Mouse (Mus musculus) spleen, adult 2 months (tissue): ENCODE measurements around the gene Rhox4a. TPM values are rescaled to one million over a fixed set of nuclear protein-coding genes. Genes with fewer than 3 reads are reported as not detected.
"Not testable (repeated sequence)": the region's sequence is repeated elsewhere in the genome, so short reads cannot be mapped to it uniquely, and the experiment has no call there.

Source experiments
- DNase-seq, 2 experiments: peaks; one replicate each; pipeline versions ENCODE4 v3.0.0 to v3.0.0-alpha.2; 2012 to 2021; ENCODE audit warnings: low spot score in 2 of 2, low read depth in 1 of 2
- H3K27ac ChIP-seq: fragments of 200-500 bp; 2 replicates; pipeline ENCODE4 v1.5.1; 2012; ENCODE audit warnings: low read length, inconsistent platforms; ENCODE audit not compliant: insufficient read depth
- H3K27me3 ChIP-seq: fragments of 200-500 bp; 2 replicates; pipeline ENCODE4 v1.6.1; 2012; ENCODE audit warnings: mild to moderate bottlenecking, moderate library complexity, low read length, inconsistent platforms; ENCODE audit not compliant: control insufficient read depth, insufficient read depth
- H3K36me3 ChIP-seq: fragments of 200-500 bp; 2 replicates; pipeline ENCODE4 v1.6.1; 2012; ENCODE audit warnings: mild to moderate bottlenecking, low read length, inconsistent platforms; ENCODE audit not compliant: control insufficient read depth, insufficient read depth
- H3K4me1 ChIP-seq: fragments of 200-500 bp; 2 replicates; pipeline ENCODE4 v1.6.1; 2011; ENCODE audit warnings: inconsistent platforms; ENCODE audit not compliant: control insufficient read depth, insufficient read depth, insufficient read length
- H3K4me3 ChIP-seq: fragments of 200-500 bp; 2 replicates; pipeline ENCODE4 v1.5.1; 2011; ENCODE audit warnings: mild to moderate bottlenecking, inconsistent platforms; ENCODE audit not compliant: insufficient read depth, insufficient read length; ENCODE audit errors: extremely low read depth
- WGBS: fragments of 180-500 bp; shearing (Covaris S2); methylation state at CpG from one replicate; pipeline ENCODE4 v1.1.7; 2018; 5-methylcytosine and 5-hydroxymethylcytosine counted together
- polyA plus RNA-seq: library from polyadenylated mRNA; depleted of rRNA; stranded (reverse); fragments of >200 nt; gene quantifications from 2 replicates; pipeline ENCODE4 v1.2.3, GENCODE M21; 2012; rRNA removed

Gene Rhox4a
- polyA plus RNA-seq: not detected in 2 replicates

DNA sequence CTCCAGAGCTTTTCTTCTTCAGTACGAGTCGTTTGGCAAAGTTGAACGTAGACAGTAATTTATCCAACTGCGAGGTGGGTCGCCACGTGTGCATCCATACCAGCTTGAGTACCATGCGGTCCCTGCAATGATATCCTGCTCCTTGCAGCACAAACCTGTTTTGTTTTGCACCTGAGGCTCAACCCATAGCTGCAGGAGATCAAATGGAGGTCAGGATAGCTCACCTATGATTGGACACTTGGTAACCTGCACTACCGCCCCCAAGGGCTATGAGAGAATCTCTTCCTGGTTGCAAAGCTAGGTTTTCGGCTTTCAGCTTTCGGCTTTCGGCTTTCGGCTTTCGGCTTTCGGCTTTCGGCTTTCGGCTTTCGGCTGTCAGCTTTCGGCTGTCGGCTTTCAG is at the start of gene Rhox4a:
TSS of gene Rhox4a (plus strand) at position 301 of the 400 bp plus-strand sequence.
- DNase-seq, H3K4me3 ChIP-seq, H3K27ac ChIP-seq, H3K27me3 ChIP-seq, H3K36me3 ChIP-seq, H3K4me1 ChIP-seq: not testable (repeated sequence)
- 97% methylated on average over 11 of the region's 19 CpGs for WGBS

DNA sequence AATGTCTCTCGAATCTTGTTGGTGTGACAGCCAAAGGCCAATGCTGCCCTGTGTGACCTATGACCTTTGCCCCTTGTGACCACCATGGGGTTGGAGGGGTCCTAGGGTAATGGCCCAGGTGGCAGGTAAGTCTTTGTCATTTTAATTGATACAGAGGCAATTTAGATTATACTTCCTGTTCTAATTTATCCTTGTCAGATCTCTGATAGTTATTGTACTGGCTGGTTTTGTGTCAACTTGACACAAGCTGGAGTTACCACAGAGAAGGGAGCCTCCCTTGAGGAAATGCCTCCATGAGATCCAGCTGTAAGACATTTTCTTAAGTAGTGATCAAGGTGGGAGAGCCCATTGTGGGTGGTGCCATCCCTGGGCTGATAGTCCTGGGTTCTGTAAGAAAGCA is 43.0 kb upstream of the Rhox4a start, which contains the start of gene Rhox1:
TSS of gene Rhox1 (minus strand) at position 101 of the 400 bp plus-strand sequence.
- WGBS: 85% methylated on average over 1 of the region's 1 CpGs
- not testable (repeated sequence) for H3K27me3 ChIP-seq, H3K4me1 ChIP-seq, H3K36me3 ChIP-seq, DNase-seq, H3K27ac ChIP-seq, H3K4me3 ChIP-seq

DNA sequence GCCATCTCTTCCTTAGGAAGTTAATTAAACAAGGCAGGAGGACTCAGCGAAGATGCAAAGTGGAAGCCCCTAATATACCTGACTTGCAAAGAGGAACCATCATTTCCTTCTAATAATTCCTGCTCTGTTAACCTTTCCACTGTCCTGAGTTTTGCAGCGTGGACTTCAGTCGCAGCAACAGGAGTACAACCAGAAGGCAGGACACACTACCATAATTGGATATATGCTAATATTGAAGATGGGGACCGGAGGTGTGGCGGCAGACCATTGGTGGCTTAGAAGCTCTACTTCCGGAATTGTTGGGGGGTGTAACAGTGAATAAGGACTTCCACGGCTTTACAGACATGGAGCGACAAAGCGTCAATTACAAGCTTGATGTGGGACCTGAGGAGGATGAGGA is 20.5 kb upstream of the Rhox4a start, which contains the start of gene Rhox2a:
TSS of gene Rhox2a (plus strand) at position 301 of the 400 bp plus-strand sequence.
- H3K36me3 ChIP-seq, H3K27me3 ChIP-seq, DNase-seq, H3K4me1 ChIP-seq, H3K4me3 ChIP-seq, H3K27ac ChIP-seq: not testable (repeated sequence)
- WGBS: 94% methylated on average over 2 of the region's 9 CpGs

DNA sequence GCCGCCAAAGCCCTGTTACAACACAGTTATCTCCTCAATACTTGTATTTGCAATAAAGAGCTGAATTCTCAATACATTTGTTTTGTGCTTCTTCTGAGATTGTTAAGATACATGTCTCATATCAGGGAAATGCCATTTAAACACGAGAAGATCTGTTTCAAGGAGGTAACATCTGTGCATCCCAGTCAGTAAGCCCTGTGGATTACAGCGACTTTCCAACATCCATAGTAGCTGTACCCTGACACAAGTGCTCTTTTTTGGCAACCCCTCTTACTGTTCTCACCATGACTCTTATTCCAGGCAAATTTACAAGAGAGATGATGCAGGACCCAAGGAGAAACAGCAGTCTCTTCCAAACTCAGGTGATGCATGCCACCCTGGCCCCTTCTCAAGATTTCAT is 15.5 kb upstream of the Rhox4a start, which contains the start of gene Rhox3a:
TSS of gene Rhox3a (plus strand) at position 301 of the 400 bp plus-strand sequence.
- 100% methylated on average over 1 of the region's 3 CpGs for WGBS
- not testable (repeated sequence) for H3K27me3 ChIP-seq, H3K4me3 ChIP-seq, H3K27ac ChIP-seq, H3K36me3 ChIP-seq, H3K4me1 ChIP-seq, DNase-seq

Other genes with a start within 250 kb of the Rhox4a start
- gene Sowahd, start 216.5 kb upstream of the Rhox4a start, polyA plus RNA-seq: 0.05 and 0.08 TPM in 2 replicates
- 47.1 and 62.8 TPM in 2 replicates for gene Rpl39, start 179.9 kb upstream of the Rhox4a start, polyA plus RNA-seq
- 2.7 TPM in 2 replicates for gene Upf3b, start 155.0 kb upstream of the Rhox4a start, polyA plus RNA-seq
- 1.3 and 1.8 TPM in 2 replicates for gene Nkap, start 138.5 kb upstream of the Rhox4a start, polyA plus RNA-seq
- gene Akap14, start 96.5 kb upstream of the Rhox4a start, polyA plus RNA-seq: not detected in 2 replicates
- 62.4 and 91.4 TPM in 2 replicates for gene Ndufa1, start 74.2 kb upstream of the Rhox4a start, polyA plus RNA-seq
- 1.6 and 1.8 TPM in 2 replicates for gene Rnf113a1, start 74.1 kb upstream of the Rhox4a start, polyA plus RNA-seq
- gene Gm9, start 54.3 kb upstream of the Rhox4a start, polyA plus RNA-seq: not detected in 2 replicates
- not detected in 2 replicates for gene Rhox1, start 43.1 kb upstream of the Rhox4a start, polyA plus RNA-seq
- gene Rhox2a, start 20.4 kb upstream of the Rhox4a start, polyA plus RNA-seq: not detected in 2 replicates
- not detected in 2 replicates for gene Rhox3a, start 15.4 kb upstream of the Rhox4a start, polyA plus RNA-seq
- not detected in 2 replicates for gene Rhox3a2, start 114.7 kb downstream of the Rhox4a start, polyA plus RNA-seq
- not detected in 2 replicates for gene Rhox4a2, start 125.5 kb downstream of the Rhox4a start, polyA plus RNA-seq
- not detected in 2 replicates for gene Rhox2b, start 146.7 kb downstream of the Rhox4a start, polyA plus RNA-seq
- not detected in 2 replicates for gene Rhox4b, start 167.2 kb downstream of the Rhox4a start, polyA plus RNA-seq
- not detected in 2 replicates for gene Rhox2c, start 188.3 kb downstream of the Rhox4a start, polyA plus RNA-seq
- not detected in 2 replicates for gene Rhox3c, start 193.2 kb downstream of the Rhox4a start, polyA plus RNA-seq
- gene Rhox4c, start 215.0 kb downstream of the Rhox4a start, polyA plus RNA-seq: not detected in 2 replicates
- gene Rhox2d, start 228.1 kb downstream of the Rhox4a start, polyA plus RNA-seq: not detected in 2 replicates
- not detected in 2 replicates for gene Rhox4d, start 249.0 kb downstream of the Rhox4a start, polyA plus RNA-seq